Mouse (Mus musculus) mouse trophoblast stem cell (cell line): Measurements from ENCODE around the gene Cyren.

Experiments used
- in situ Hi-C, 2 experiments: fragments of 300-500 bp; cut with MseI, MboI; formaldehyde crosslinking; loops; 2 replicates in 1 of 2; 3 replicates in 1 of 2; pipeline ENCODE4 v1.15.1; 2025

The Cyren gene

DNA sequence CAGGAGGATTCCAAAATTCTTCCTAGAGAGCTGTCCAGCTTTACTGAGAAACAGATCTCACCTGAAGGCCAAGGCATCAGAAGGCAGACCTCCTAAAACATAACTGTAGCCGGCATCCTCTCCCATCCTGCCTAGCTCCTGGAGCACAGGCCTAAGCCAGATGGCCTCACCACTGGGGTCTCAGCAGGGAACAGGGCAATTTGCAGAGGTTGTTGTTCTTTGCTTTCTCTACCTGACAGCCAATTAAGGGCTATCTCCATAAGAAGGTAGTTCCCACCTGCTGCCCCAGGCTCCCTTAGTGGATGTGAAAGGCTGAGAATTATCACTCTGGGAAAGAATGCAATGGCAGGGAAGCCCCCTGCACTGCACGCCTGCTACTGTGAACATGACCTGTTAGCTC, 23.1 kb upstream of the Cyren start:
- in situ Hi-C loops, result no loop called here

DNA sequence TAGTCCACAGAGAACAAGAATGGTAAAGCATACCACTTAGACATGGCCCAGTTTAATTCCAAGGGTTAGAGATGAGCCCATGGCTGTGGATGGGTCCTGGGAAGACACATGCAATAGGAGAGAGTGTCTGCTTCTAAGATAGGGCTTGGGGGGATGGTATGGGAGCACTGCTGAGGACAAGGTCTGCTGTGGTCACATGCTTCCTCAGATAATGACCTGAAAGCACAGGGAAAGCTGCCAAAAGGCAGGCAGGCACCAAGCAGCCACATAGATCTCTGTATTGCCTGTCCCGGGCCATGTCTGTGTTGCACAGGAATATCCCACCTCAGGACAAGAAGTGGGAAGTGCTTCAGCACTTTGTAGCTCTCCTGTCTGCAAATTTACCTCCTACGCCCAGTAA, 21.3 kb upstream of the Cyren start:
- in situ Hi-C loops, result no loop called here

DNA sequence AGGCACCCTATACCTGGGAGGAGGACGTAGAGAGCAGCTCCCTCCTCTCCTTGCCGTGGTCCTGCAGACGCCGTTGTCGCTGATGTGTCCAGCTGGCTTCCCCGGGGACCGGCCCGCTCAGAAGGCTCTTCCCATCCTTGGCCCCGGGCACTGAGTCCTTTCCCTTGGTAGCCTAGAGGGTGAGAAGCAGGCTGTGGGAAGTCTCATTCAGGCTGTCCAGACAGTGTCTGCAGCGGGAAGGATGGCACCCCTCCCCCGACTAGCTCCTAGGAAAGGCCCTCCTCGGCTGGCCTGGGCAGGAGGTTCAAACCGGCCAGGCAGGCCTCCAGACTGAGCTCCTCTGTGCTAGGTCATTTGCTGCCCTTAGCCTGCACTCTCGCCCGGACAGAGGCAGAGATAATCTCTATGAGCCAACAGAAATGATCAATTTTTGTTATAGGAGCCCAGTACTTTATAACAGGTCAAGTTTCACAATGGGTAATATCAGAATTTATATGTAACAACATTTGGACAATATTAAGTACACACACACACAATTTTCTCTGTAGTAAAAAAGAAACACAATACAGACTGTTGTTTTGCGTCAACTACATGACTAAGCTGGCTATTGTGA, 18.4 kb upstream of the Cyren start:
- in situ Hi-C loops, result no loop called here

DNA sequence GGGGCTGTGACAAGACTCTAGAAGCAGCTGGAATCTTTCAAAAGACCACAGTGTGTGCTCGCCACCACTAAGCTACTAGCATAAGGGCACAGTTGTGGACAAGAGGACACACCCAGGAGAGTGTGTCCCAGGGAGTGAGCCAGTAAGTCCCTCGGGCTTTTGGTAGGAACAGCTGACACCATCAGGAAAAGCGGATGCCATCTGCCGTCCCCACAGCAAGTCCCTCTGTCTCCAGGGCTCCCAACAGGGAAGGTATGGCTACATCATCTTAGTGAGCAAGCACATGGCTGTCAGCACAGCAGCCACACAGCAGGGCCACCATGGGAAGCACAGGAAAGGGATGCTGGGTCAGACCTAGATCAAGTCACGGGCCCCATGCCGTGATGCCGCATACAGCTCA, 17.7 kb upstream of the Cyren start:
- in situ Hi-C loops, result no loop called here

DNA sequence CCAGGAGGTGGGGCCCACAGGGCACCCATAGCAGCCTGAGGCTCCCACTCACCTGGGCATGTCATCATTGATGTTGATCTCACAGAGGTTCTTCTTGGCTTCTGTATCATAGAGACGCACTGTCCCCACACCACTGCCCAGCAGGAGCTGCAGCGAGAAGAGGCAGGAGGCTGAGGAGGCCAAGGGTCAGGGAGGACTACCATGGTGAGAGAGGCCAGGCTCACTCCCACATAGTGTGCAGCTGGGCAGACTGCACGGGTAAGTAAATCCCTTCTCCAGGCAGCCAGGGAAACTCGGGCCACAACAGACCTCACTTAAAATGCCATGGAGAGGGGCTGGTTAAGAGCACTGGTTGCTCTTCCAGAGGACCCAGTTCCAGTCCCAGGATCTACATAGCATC, 11.3 kb upstream of the Cyren start:
- in situ Hi-C loops, result no loop called here

DNA sequence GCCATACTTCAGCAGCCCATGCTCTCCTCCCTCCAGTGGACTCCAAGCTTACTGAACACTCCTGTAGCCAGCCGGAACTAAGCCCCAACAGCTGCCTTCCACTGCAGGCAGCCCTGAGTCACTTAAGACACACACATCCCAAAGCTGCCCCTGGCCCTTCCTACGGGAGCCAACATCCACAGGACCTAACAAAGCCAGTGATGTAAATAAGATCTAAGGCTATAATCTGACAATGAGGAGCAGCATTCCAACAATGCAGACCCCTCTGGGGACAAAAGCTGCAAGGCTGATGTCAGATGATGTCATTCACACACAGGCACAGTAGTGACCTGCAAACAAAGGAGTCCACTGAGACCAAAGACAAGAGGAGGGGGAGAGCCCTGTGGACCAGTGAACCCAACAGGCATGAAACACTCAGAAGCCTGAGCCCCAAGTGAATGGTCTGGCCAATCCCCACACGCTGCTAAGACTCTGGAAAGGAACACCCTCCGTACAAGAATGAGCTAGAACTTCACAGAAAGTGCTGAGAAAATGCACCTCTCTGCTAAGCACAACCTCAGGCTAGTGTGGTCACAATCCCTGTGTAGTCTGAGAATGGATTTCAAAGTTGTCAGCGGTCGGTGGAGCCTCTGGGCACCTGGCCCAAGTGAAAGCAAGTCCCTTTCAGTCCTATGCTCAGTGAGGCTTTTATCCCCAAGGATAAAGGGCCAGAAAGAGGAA, 9.4 kb upstream of the Cyren start:
- in situ Hi-C loops, result no loop called here

DNA sequence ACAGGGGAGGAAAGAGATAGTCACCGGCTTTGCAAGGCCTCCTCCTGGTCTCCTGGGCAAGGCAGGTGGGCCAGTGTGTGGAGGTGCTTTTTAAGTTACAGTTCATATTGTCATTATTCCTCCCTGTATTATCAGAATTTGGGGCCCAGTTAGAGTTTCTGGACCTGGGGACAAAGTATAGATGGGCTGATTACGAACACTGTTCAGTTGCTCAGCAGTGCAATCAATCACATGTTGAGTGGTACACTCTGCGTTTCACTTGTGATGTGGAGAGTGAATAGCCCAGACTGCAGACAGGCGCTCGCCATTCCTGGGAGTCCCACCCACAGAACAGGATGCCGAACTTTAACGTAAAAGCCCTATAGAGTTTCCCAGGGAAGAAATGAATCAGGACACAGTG, 6.9 kb upstream of the Cyren start:
- in situ Hi-C loops, result no loop called here

DNA sequence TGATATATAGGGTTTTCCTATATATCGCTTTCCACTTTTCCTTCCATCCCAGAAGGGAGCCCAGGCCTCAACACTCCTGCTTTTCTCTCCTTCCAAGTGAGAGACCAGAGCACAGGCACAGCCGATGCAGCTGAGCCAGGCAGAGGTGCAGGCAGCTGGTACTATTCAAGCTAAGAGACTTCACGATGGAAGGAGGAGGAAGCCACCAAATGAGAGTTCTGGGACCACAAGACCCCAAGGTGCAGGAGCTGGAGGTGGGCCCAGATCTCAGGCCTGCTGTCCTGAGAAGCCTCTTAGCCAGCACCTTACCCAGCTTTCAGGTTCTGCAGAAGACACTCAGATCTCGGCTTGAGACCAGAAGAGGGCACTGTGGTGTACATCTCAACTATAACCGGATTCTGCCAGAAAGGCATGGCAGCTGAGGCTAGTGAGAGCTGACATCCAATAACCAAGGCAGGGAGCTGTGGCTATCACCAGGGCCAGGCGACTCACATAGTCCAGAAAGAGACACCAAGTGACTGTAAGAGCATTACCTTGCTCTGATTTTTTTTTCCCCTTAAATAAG, 2.1 kb upstream of the Cyren start:
- in situ Hi-C loops, result no loop called here

DNA sequence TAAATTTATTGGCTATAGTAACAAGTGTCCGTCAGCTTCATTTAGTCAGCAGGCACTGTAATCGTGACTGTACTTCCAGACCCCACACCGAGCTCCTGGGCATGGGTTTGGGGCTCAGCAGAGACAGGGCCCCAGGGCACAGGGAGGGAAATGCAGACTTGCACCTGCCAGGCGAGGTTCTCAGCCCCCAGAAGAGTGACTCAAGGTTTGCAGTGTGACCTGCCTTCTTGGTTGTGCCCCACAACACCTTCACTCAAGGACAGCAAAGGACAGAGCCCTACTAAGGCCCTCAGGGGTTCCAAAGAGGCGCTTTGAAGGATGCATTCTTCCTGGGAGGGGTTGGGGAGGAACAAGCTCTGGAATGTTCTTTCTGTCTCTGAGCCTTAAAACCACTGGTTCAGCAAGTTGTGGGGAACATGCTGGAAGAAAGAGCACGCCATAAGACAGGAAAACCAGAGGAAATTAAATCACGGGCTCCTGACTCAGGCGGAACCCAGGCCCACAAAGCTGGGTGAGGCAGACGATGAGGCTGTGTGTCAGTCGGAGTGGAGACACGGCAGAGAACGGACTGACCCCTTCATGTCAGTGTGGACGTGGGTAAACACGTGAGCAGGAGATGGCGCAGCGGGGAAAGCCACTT, 1.4 kb upstream of the Cyren start:
- in situ Hi-C loops, result no loop called here

DNA sequence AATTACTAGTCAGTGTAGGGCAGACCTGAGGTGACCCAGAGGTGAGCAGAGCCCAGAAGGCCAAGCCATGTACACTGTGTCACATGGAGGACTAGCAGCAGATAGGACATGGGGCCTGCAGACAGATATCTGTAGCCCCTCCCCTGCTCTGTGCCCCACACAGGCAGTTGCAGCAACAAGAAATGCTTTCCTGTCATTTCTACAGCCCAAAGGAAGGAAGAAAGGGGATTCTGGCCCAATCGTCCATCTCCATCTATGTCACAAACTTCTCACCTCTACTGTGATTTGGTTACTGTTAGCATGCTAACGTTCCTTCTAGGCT, 1.1 kb downstream of the Cyren start:
- in situ Hi-C loops, result no loop called here

DNA sequence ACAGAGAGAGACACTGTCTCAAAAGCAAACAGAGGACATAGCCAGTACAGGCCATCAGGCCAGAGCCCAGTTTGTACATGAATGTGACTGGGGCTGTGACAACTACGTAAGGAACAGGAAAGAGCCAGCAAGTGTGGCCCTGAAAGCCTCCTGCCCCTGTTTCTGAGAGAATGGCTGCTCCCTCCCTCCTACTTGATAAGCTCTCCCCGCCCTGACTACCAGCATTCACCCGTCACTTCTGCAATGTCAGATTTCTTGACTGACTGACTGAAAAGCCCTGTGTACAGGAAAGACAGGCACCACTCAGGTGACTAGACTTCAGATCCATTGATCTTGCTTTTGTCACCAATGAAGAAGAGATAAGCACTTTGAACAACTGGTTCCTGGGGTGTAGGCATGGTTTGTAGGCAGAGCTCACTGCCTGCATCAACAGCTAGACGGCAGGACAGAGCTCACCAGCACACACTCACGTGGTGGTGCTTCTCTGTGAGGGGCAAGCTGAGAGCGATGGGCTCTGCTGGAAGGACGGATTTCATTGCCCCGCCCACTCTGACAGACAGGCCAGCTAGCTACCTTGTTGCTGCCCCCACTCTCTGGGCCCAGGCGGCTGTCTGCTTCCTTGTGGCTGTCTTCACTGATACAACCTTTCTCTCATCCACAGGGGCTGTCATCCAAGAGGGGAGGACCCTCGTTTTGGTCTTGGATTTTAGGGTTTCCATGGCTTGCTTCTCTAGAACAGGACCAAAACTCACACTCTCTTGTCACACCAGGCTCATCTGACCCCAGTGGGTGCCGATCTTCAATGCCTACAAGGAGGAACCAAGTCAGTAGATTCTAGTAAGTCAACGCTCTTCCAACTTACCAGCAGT, 1.7 kb downstream of the Cyren start:
- in situ Hi-C loops, result no loop called here

DNA sequence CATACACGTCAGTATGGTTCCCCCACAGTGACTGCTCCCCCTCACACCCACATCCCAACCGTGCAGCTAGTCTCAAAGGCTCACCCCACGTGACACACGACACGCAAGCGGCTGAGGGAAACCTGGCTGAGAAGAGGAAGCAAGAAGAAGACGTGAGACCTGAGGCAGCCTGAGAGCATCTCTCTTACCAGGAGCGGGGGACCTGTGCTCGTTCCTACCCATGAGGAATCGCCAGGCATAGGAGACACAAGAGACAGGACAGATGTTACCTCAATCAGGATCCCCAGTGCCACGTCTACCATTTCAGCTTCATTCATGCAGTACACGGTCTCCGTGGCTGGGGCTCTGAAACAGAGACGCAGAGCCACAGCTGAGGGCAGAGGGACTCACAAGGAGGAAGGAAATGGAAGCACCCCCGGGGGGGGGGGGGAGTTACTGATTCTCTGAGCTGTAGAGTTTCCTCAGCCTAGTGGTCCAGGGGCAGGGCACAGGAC, 2.5 kb downstream of the Cyren start:
- in situ Hi-C loops, result no loop called here

DNA sequence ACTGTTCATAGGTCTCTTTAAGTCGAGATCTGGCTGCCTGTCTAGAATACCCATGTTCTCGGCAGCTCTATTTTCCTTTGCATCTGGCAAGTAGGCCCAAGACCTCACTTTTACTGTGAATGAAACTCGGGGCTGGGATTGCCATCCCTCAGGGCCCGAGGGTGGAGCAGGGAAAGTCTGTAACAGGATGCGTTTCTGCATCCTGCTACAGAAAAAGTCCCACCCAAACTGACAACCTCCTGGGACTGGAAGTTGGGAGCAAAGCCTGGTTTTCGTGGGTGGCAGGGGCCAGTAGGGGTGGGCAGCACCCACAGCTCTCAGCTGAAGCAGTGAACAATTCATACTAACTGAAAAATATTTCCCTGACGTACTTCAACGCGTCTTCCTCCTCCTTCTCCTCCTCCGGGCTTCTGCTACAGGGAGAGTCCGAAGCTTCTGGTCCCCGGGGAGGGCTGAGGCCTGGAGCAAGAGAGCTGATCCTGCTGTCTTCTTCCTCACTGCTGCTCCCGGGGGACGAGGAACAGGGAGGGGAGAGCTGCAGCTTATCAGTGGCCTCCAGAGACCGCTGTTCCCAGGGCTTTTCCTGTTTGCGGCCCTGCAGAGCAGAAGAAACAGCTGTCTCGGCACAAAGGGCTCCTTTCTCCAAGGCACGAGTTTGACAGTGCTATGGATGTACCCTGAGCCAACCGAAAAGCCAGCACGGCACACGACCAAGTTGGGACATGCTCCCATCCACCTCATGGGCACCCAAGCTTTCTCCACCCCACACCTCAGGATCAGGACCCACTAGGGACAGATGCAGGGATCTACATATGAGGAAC, 3.5 kb downstream of the Cyren start:
- in situ Hi-C loops, result no loop called here

DNA sequence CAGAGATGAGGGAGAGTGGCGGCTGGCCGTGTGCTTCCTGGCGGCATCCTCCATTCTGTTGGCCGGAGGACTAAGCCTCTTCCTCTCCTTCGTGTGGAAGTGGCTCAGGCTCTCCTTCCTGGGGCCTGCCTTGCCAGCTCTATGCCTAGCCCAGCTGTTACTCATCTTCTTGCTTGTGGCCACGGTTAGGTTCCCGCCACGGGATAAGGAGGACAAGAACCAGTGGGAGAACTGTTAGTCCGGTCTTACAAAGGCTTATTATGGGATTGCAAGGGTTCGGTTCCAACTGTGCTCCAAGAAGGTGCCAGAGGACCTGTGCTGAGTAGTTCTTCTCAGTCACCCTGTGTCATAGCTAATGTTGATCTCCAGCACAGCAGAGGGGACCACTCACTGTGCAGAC, 5.0 kb downstream of the Cyren start:
- in situ Hi-C loops, result no loop called here

DNA sequence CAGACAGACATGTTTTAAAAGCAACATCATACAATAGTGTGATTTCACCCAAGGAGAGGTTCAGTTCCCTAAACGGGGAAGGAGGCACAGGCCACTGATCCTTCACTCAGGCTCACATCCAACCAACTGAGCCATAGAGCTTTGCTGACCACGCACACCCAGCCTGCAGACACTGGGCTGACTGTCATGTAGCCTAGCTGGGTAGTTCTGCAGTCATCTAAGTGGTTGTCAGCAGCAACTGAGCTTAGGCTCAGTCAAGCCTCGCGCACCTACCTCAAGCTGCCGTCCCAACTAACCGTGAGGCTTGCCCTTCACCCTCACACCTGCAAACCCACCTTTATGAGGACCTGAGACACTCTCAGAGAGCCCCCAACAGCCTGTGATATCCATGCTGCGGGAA, 5.9 kb downstream of the Cyren start:
- in situ Hi-C loops, result no loop called here

DNA sequence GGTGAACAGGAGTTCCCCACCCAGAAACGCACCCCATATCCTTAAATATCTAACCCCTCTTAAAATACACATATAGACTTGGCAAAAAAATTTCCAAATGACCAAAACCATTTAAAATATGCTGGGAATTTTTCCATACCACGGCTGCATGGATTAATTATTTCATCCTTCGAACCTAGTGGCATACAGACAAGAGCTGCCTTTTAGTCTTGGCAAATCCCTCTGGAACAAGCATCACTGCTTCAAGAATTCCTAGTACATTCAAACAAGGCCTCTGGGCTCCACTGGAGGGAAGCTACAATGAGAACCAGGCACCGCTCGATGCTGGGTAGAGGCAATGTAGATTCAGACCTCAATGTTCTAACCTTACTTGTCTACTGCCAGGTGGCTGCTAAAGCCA, 7.1 kb downstream of the Cyren start:
- in situ Hi-C loops, result no loop called here

DNA sequence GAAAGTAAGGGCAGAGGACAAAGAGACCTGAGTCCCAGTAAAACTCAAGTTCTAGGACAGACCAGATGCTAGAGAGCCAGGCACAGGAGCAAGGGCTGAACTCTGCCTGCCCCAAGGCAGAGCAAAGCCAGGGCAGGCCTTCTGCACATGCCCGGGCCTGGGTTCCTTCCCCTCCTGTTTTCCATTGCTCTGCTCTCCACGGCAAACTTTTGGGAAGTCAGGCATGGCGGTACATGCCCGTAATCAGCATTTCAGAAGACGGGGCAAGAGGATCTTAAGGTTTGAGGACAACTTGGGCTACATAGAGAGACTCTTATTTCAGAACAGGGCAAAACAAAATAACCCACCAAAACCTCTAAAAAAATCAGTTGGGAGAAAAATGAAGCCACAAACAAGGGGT, 7.7 kb downstream of the Cyren start:
- in situ Hi-C loops, result no loop called here

DNA sequence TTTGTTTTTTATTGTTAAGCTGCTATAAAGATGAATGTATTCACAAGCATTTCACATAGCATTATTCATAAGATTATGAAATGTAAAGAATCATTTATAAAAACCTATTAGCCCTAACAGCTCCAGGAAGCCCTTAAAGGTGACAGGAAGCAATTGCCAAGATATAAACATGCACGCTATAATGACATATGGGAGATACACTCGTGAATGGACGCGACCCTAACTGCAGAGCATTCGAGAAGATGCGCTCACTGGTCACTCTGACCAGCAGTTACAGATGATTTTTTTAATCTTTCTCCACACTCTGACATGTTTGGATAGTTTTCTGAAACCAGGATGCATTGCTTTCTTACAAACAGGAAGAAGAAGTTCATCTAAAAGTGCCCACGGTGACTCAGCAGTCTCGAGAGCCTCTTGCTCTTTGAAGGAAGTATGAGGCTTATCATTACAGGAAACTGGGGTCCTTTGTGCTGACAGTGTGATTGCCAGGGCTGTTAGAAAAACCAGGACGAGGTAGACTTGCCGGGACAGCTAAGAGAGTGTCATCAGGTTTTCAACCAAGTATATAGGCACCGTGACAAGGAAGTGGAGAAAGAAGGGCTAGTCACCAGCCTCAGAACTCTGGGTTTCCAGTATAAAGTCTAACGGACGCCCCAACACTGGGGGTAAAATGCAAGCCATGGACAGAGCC, 8.5 kb downstream of the Cyren start:
- in situ Hi-C loops, result no loop called here

DNA sequence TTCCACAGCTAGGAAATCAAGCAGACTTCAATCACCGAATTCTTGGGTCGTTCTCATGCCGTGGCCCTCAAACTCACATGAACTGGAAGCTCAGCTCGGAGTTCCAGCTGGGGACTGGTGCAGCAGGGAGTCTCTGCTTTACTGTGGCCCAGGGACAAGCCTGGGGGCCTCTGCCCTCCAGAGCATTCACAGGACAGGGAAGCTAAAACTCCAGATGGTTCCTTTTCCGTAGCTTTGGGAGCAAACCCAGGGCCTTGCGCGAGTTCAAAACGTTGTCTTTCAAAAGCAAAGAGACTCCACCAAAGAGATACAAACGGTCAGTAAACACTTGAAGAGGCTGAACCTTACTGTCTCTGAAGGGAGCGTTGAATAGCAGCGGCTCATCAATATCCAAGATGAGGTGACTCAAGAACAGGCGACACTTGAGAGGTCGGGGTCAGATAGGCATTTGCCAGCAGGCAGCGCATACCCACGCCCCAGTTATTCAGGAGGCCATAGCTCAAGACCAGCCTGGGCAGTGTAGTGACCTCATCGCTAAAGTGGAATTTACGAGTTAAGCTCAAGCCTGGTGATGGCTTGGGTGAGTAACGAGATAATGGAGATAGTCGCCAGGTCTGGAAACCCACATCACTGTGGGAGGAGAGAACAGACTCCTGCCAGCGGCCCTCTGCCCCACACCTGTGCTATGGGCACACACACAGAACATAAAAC, 9.2 kb downstream of the Cyren start:
- in situ Hi-C loops, result no loop called here

DNA sequence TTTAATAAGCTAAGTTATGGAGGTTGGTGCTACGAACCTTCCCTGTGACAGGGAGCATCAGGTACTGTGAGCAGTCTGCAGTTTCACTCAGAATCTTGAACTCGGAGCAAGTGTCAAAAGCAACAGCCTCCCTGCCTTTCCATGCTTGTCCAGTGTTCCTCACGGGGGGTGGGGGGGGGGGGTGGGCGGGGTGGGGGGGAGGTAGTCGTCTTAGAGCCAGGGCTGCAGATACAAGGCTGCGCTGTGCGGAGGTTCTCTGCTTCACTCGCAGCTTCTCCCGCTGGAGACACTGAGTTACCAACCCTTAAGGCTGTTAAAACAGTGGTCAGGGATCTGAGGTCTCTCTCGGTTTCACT, 9.9 kb downstream of the Cyren start:
- in situ Hi-C loops, result no loop called here
